Mouse (Mus musculus) T-helper 17 cell (primary cell): ENCODE data around the gene Cd44.

ENCODE experiments used
- in situ Hi-C, 2 experiments: fragments of 300-600 bp; cut with MboI, MseI; formaldehyde crosslinking; loops; 1 replicate in 1 of 2; 2 replicates in 1 of 2; pipeline ENCODE4 v1.15.1; 2025; ENCODE audit warnings: high pct_unique_total_duplicates in 2 of 2

Cd44 gene

DNA sequence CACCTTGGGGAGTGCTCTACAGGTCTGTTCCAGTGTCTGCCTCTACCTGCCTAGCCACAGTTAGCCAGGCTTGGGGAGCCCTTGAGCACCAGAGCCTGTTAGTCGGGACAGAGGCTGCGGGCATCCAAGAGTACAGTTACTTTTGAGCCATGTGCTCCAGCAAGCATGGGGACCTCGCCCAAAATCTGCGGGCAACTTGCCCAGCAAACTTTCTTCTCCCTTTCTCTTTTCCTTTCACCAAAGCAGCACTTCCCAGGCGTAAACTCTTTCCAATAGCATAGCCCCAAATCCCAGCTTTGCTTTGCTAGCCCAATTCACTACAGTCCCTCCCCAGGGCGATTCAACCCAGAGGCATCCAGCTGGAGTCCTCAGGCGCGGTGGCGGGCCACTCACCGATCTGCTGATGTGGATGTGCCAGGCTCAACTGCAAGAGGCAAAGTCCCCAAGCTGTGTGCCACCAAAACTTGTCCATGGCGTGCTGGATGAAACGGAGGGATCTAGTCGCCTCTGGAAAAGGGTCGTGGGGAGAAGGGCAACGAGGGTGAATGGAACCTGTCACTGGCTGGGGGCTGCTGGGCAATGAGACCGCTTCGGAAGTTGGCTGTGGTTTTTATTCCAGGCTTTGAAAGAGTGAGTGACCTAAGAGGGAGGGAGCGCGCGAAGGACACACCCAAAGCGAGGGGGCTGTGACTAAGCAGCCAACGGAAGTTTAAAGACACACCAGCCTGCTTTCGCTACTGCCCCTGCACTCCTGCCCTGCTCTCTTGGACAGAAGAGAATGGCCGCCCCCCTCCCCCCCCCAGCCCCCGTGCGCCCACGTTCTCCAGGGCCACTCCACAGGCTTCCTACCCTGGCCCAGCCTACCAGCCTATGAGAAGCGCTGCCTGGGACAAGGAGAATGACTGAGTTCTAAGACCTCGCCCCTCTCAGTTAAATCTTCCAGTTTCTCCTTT, at the start of gene Cd44:
Gene Cd44 (minus strand): TSS at position 791 of the 953 bp plus-strand sequence.
- in situ Hi-C loops: no loop called here

DNA sequence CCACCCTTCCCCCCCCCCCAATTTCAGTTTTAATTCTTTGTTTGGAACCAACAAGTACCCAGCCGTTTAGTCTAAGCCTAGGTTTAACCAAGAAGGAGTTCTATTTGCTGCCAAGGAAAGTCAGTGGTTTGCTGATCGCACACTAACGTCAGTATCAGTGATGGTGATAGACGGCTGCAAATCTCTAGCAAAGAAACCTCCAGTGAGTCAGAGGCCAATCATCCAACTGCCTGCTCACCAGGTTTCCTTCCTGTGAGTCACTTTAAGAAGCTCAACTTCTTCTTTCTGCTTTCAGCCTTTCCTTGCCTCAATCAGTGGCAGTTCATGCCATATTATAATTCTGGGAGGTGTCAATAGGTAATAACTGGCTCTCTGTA, 47.0 kb upstream of the Cd44 start:
- in situ Hi-C loops: loop anchor here in 1 of 2 experiments (5.0 kb wide), 2 partner anchors 49 to 51 kb away; no protein-coding TSS in a partner anchor

- in situ Hi-C loops: loop anchor here in 1 of 2 experiments (5.0 kb wide), 2 partner anchors 49 to 51 kb away; no protein-coding TSS in a partner anchor
Measured at GRCm38 (mm10) chr2:102947846-102948480, 46.5 kb upstream of the Cd44 start.

- in situ Hi-C loops: loop anchor here in 1 of 2 experiments (5.0 kb wide), 2 partner anchors 48 to 52 kb away; no protein-coding TSS in a partner anchor
Measured at GRCm38 (mm10) chr2:102945111-102945510, 43.6 kb upstream of the Cd44 start.

DNA sequence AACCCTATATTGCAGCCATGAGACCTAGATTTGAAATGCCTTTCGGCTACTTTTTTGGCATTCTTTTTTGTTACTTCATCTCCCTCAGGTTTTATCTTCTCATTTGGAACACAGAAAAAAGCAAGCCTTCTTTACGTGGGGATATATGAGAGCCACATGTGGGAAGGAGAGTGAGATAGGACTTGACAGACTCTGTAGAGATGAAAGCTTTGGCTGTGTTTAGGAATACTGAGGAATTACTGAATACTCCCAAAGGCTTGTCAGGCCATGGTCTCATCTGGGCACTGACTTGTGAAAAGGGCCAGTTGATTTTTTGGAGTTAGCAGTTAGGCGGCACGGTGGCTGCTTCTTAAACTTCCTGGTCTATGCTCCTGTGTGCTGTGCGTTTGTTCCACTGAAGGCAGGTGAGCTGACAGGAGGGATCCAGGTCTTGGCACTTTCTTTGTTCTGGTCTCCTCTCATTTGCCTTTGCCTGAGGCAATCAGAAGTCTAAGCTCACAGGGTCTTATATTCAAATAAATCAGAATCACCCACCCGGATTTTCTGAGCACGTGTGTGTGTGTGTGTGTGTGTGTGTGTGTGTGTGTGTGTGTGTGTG, 43.0 kb upstream of the Cd44 start:
- in situ Hi-C loops: loop anchor here in 1 of 2 experiments (5.0 kb wide), 2 partner anchors 47 to 53 kb away; no protein-coding TSS in a partner anchor

- in situ Hi-C loops: no loop called here
Measured at GRCm38 (mm10) chr2:102943983-102944382, 42.5 kb upstream of the Cd44 start.

- in situ Hi-C loops: no loop called here
Measured at GRCm38 (mm10) chr2:102942782-102943080, 41.3 kb upstream of the Cd44 start.

- in situ Hi-C loops: no loop called here
Measured at GRCm38 (mm10) chr2:102941937-102942781, 40.7 kb upstream of the Cd44 start.

DNA sequence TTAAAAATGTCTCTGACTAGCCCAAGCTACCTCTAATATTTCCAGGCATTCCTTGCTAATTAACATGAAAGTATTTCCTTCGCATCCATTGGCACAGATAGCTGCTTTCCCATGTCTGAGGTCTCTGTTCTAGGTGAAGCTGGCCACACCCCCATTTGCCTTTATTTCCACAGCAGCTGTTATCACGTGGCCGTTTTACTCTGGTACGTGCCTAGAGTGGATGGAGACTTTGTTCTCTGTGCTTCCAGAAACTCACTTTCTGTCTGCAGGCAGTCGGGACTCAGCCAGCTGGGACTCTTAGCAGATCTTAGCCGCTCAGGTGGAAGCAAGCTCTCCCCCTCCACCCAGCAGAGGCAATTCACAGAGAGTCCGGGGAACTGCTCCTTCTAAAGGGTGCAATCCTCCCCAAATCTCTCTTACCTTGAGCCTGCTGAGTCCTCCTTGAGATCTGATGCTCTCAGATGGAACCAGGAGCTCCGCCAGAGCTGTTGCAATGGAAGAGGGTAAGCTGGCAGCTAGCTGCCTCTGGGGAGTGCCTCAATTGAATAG, 39.4 kb upstream of the Cd44 start:
- in situ Hi-C loops: no loop called here

DNA sequence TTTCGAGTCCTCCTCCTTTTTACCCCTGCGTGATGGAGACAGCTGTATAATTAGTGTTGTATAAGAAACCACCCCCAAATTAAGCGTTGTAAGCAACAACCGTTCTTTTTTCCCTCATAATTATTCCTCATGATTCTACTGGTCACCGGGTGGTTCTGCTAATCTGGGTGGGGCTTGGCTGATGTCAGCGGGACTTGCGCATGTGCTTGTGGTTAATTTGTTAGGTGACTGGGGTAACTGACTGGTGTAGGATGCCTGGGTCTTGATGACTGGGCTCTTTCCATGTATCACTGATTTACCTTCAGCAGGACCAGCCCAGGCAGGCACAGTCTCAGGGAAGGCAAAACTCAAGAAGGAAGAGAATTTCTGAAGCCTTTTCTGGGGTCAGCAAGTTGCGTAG, 38.7 kb upstream of the Cd44 start:
- in situ Hi-C loops: no loop called here

DNA sequence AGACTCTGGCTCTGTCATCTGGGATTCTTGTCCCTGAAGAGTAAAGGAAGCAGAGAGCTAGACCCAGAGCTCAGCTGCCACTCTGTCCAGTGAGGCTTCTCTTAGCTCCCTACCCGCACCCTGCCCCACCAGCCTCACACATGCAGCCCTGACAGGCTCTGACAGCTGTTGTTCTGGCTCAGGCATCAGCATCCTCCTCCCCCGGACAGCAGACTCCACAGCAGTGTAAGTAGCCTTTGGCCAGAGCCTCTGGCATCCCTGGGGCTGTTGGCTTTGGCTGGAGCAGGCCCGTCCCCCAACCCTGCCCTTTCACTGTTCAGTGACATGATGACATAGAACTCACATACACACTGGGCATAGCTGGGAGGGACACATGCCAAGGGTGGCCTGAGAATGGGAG, 35.4 kb upstream of the Cd44 start:
- in situ Hi-C loops: loop anchor here in 1 of 2 experiments (10.0 kb wide), 1 partner anchor 1138 kb away; no protein-coding TSS in a partner anchor

DNA sequence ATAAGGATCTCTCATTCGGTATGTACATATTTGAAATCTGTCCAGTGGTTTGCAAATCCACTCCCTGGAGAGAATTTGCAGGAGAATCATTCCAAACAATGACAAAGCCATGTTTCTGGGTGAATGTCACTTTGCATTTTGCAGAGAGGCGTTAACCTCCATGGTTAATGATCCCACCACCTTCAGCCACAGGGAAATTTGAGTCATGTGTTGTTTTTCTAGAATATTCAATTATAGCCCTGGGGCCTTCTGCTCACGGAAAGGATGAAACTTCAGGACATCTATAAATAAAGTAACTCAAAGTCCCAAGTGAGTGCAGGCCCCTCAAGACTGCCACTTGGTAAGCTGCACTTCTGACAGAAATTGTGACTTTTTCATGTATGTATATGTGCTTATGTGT, 33.4 kb upstream of the Cd44 start:
- in situ Hi-C loops: loop anchor here in 1 of 2 experiments (10.0 kb wide), 1 partner anchor 1140 kb away; no protein-coding TSS in a partner anchor

GRCm38 (mm10) chr2:102933787-102934186, 32.3 kb upstream of the Cd44 start:
- in situ Hi-C loops: loop anchor here in 1 of 2 experiments (10.0 kb wide), 1 partner anchor 1141 kb away; no protein-coding TSS in a partner anchor

- in situ Hi-C loops: loop anchor here in 1 of 2 experiments (10.0 kb wide), 1 partner anchor 1142 kb away; no protein-coding TSS in a partner anchor
Measured at GRCm38 (mm10) chr2:102933142-102933541, 31.7 kb upstream of the Cd44 start.

DNA sequence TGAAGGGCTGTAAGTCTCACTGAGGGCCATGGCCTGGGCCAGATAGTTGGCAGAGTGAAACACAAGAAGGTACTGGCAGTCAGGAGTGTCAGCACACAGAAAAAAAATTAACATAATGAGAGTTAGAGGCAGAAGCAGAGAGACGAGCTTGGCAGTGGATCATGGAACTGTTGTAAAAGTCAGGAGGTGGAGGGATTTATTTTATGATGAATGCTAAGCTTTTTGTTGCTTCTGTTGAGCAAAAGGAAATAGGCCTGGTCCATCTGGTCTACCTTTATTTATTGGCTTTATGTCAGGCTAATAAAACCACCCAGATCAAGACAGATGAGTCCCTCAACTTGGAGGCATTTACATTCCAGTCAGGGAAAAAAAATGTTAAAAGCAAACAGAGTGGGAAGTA, 31.2 kb upstream of the Cd44 start:
- in situ Hi-C loops: loop anchor here in 1 of 2 experiments (10.0 kb wide), 1 partner anchor 1142 kb away; no protein-coding TSS in a partner anchor

GRCm38 (mm10) chr2:102928211-102928610, 26.7 kb upstream of the Cd44 start:
- in situ Hi-C loops: no loop called here

GRCm38 (mm10) chr2:102924480-102924879, 23.0 kb upstream of the Cd44 start:
- in situ Hi-C loops: no loop called here

DNA sequence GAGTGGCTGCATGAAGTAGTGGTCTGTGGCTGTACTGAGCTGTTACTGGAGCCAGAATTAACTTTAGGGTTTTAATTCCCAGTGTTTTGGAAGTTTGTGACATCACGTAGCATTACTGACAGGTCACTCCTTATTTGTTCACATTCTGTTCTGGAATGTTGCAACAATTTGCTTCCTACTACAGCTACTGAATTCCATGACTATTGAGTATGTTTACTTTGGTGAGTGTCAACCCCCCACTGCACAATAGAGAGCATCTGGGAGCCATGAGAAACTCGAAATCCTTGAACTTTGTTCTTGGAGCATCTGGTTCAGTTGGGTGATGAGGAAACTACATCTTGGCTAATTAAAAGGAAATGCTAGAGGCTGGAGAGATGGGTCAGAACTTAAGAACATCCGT, 22.2 kb upstream of the Cd44 start:
- in situ Hi-C loops: no loop called here

GRCm38 (mm10) chr2:102922066-102922465, 20.6 kb upstream of the Cd44 start:
- in situ Hi-C loops: no loop called here

DNA sequence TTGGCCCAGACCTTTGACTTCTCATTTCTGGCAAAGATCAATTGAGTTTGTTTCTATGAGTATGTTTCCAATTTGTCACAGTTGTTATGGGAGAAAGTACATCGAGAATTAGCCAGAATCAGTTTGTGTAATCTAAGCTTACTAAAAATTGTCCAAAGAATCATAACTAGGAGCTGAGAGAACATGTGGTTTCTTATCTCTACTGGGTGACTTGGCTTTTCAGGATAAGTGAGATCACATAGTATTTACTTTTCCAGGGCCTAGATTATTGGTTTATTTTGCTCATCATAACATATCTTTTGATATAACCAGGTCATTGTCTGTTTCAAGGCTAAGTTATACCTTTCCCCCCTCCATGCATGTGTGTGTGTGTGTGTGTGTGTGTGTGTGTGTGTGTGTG, 16.8 kb upstream of the Cd44 start:
- in situ Hi-C loops: no loop called here

DNA sequence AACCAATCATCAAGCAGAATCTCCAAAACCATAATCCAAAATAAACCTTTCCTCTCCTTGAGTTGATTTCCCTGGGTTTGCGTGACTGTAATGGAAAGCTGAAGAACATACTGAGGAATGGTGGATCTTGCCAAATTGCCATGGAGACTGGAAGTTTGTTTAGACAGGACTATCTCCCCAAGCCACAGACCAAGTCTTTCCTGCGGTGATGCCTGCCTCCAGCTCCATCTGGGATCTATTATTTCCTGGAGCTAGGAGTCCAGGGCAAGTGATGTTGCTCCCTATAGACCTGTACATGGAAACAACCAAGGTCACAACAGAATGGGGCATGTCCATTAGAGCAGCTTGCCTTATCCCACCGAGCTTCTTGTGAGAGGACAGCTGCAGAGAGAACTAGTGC, 15.1 kb upstream of the Cd44 start:
- in situ Hi-C loops: no loop called here
